Mouse (Mus musculus): ENCODE data around the gene Add2. TPM values are rescaled to one million over a fixed set of nuclear protein-coding genes. Genes with fewer than 3 reads are reported as not detected.

Add2 gene
- polyA plus RNA-seq, 1 experiment: not detected

DNA sequence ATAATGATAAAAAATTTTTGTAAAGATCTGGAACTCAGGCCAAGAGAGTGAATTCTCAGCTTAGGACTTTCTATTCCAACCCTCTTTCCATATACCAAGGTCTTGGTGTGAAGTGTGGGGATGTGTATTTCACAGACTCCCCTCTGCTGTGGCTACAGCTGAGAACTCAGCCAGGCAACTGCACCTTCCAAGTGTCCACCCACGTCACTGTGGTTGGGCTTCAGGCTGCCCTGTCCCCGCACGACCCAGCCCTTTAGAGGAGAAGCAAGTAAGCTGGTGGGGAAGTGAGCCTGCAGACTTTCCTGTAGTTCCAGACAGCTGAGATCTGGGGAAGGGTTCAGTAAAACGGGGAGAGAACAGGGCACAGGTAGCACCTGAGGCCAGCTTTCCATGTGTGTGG lies 68.7 kb downstream of the Add2 start:
- TF ChIP-seq POLR2A (IDR thresholded peaks at IDR 0.05; ENCODE audit: borderline replicate concordance, low read depth, low read length) (no peak), CTCF (IDR thresholded peaks at IDR 0.05; ENCODE audit: low read depth, low read length) (no peak)

DNA sequence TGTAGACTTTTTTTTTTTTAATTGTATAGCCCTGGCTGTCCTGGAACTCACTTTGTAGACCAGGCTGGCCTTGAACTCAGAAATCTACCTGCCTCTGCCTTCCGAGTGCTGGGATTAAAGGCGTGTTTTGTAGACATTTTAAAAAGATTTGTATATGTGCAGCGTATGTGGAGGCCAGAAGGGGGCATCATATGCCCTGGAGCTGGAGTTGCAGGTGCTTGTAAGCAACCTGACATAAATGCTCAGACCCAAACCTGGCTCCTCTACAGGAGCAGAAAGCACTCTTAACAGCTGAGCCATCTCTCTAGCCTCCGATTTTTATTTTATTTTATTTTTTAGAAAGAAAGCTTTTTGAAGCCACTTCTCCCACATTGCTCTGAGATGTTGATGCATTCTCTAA lies 70.5 kb downstream of the Add2 start:
- Histone ChIP-seq H3K4me1 (ENCODE audit: control insufficient read depth, insufficient read depth, low read length) (no peaks in the 10 kb centered on the region), H3K4me3 (ENCODE audit: insufficient read depth, low read length) (no peak overlapping the region), H3K27ac (ENCODE audit: insufficient read depth, low read depth, low read length) (no peak overlapping the region)
- TF ChIP-seq CTCF (IDR thresholded peaks at IDR 0.05; ENCODE audit: low read depth, low read length) (no peak), POLR2A (IDR thresholded peaks at IDR 0.05; ENCODE audit: borderline replicate concordance, low read depth, low read length) (no peak)

More for the DNA sequence above, 68.7 kb downstream of the Add2 start:
- no peak overlapping the region for H3K4me3 ChIP-seq (ENCODE audit: insufficient read depth, low read length)
- no peak overlapping the region for H3K27ac ChIP-seq (ENCODE audit: insufficient read depth, low read depth, low read length)
- H3K4me1 ChIP-seq (ENCODE audit: control insufficient read depth, insufficient read depth, low read length): no peaks in the 10 kb centered on the region

DNA sequence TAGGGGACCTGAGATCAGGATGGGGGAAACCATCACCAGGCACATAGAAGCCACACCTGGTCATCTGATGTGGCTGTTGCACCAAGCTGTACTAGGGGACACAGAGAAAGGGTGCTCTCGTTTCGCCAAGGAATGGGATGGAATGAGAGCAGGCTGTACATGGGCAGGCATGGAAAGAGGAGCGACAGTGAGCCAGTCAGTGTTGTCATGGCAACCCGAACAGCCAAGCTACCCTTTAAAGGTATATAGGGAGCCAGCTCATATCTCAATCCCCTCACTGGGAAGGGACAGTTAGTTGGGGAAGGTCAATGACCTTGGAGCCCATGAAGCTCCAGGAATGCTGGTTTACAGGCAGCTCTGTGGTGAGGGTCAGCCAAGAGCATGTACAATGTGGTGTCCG lies 73.0 kb downstream of the Add2 start:
- no peak for TF ChIP-seq CTCF (IDR thresholded peaks at IDR 0.05; ENCODE audit: low read depth, low read length)
- no peak for TF ChIP-seq POLR2A (IDR thresholded peaks at IDR 0.05; ENCODE audit: borderline replicate concordance, low read depth, low read length)
- Histone ChIP-seq H3K4me1 (ENCODE audit: control insufficient read depth, insufficient read depth, low read length) (no peaks in the 10 kb centered on the region), H3K4me3 (ENCODE audit: insufficient read depth, low read length) (no peak overlapping the region), H3K27ac (ENCODE audit: insufficient read depth, low read depth, low read length) (no peak overlapping the region)

DNA sequence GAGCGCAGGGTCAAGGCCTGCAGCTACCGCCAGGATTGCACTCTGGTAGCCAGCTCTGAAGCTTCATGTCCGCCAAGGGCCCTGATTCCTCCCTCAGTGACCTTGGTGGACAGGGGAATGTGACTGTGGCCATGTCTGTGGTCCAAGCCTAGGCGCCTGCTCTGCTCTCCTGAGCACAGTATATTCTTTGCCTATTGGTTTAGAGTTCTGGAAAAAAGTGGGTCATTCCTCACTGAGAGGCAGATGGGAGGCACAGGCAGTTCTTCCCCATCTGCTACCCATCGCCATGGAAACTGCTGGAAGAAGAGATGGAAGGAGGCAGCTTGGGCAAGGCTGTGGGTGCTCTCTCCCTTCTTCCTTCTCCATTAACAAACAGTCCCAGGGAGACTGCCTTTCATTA lies 74.4 kb downstream of the Add2 start:
- TF ChIP-seq POLR2A (IDR thresholded peaks at IDR 0.05; ENCODE audit: borderline replicate concordance, low read depth, low read length) (no peak), CTCF (IDR thresholded peaks at IDR 0.05; ENCODE audit: low read depth, low read length) (no peak)
- Histone ChIP-seq H3K27ac (ENCODE audit: insufficient read depth, low read depth, low read length) (no peak overlapping the region), H3K4me1 (ENCODE audit: control insufficient read depth, insufficient read depth, low read length) (no peaks in the 10 kb centered on the region), H3K4me3 (ENCODE audit: insufficient read depth, low read length) (no peak overlapping the region)

DNA sequence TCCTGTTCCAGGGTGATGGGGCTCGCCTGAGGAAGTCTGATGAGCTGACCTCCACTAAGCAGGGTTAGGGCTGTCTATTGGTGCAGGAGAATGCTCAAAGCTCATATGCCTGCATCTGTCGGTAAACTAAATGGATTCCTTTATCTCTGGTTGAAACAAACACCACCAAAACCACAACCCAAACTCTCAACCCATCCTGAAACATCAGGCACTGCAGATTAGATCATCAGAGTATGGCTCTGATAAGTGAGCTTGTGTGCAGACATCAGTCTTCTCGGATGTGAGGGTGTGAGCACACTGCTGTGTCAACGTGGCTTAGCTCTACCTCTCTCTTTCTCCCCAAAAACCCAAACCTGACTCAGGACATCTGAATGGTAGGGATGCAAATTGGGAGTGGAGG lies 75.1 kb downstream of the Add2 start:
- H3K4me3 ChIP-seq (ENCODE audit: insufficient read depth, low read length): no peak overlapping the region
- TF ChIP-seq POLR2A (IDR thresholded peaks at IDR 0.05; ENCODE audit: borderline replicate concordance, low read depth, low read length) (no peak), CTCF (IDR thresholded peaks at IDR 0.05; ENCODE audit: low read depth, low read length) (no peak)
- no peak overlapping the region for H3K27ac ChIP-seq (ENCODE audit: insufficient read depth, low read depth, low read length)
- no peaks in the 10 kb centered on the region for H3K4me1 ChIP-seq (ENCODE audit: control insufficient read depth, insufficient read depth, low read length)

DNA sequence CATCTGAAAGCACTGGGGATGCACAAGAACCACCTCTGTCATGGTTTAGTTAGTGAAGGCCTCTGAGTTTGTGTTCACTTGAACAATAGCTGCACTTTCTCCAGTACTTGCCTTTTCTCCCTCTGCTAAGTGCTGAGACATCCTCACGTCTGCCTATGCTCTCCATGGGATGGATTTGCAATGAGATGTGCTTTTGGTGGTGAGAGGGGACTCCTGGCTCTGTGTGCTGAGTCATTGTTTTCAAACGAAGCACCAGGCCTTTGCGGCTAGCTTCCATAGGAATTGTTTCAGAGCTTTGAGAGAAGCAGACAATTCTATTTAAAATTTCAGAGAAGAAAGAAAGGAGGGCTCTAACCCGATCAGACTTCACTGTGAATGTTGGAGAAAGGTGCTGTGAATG lies 76.2 kb downstream of the Add2 start:
- TF ChIP-seq POLR2A (IDR thresholded peaks at IDR 0.05; ENCODE audit: borderline replicate concordance, low read depth, low read length) (no peak), CTCF (IDR thresholded peaks at IDR 0.05; ENCODE audit: low read depth, low read length) (no peak)
- Histone ChIP-seq H3K27ac (ENCODE audit: insufficient read depth, low read depth, low read length) (no peak overlapping the region), H3K4me1 (ENCODE audit: control insufficient read depth, insufficient read depth, low read length) (no peaks in the 10 kb centered on the region), H3K4me3 (ENCODE audit: insufficient read depth, low read length) (no peak overlapping the region)

DNA sequence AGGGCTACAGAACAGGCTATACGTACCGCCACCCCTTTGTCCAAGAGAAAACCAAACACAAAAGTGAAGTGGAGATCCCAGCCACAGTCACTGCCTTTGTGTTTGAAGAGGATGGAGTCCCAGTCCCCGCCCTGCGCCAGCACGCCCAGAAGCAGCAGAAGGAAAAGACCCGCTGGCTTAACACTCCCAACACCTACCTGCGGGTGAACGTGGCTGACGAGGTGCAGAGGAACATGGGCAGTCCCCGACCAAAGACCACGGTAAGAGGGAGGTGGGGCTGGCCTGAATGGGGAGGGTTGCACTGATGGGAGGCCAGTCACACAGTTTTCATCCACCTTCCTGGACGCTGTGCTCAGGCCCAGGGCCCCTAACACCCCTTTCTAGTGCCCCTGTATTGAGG lies 77.6 kb downstream of the Add2 start:
- TF ChIP-seq POLR2A (IDR thresholded peaks at IDR 0.05; ENCODE audit: borderline replicate concordance, low read depth, low read length) (no peak), CTCF (IDR thresholded peaks at IDR 0.05; ENCODE audit: low read depth, low read length) (no peak)
- Histone ChIP-seq H3K27ac (ENCODE audit: insufficient read depth, low read depth, low read length) (no peak overlapping the region), H3K4me3 (ENCODE audit: insufficient read depth, low read length) (no peak overlapping the region), H3K4me1 (ENCODE audit: control insufficient read depth, insufficient read depth, low read length) (no peaks in the 10 kb centered on the region)

DNA sequence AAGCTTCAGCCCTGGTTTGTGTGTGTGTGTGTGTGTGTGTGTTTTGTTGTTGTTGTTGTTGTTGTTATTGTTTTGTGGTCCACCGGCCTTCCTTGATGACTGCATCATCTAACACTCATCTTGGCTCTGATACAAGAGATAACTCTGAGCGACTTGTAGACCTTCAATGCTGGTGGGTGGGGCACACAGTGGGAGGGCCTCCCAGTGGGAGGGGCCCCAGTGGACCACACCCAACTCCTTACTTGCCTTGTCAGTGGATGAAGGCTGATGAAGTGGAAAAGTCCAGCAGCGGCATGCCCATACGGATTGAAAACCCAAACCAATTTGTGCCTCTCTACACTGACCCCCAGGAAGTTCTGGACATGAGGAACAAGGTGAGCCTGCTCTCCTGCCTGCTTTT lies 78.6 kb downstream of the Add2 start:
- no peak overlapping the region for H3K27ac ChIP-seq (ENCODE audit: insufficient read depth, low read depth, low read length)

DNA sequence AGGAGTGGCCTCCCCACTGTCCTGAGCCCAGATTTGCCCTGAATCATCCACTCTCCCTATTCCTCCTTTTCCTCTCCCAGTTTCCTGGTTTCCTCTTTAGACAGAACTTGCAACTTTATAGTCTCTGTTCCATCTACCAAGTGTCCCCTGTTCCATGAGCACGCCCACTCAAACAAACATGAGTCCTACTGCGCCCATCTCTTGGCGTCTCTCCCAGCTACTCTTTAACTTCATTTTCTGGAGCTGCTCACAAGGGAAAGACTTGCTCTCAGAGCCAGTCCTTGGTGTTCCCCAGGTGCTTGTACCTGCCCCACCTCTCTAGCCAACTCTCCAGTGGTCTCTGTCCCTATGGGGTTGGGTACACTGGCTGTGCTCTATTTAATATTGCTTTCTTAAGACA lies 87.4 kb downstream of the Add2 start:
- no peak for TF ChIP-seq POLR2A (IDR thresholded peaks at IDR 0.05; ENCODE audit: borderline replicate concordance, low read depth, low read length)
- TF ChIP-seq CTCF (IDR thresholded peaks at IDR 0.05; ENCODE audit: low read depth, low read length): no peak
- Histone ChIP-seq H3K4me1 (ENCODE audit: control insufficient read depth, insufficient read depth, low read length) (no peaks in the 10 kb centered on the region), H3K4me3 (ENCODE audit: insufficient read depth, low read length) (no peak overlapping the region), H3K27ac (ENCODE audit: insufficient read depth, low read depth, low read length) (no peak overlapping the region)

More for the DNA sequence above, 78.6 kb downstream of the Add2 start:
- Histone ChIP-seq H3K4me1 (ENCODE audit: control insufficient read depth, insufficient read depth, low read length) (no peaks in the 10 kb centered on the region), H3K4me3 (ENCODE audit: insufficient read depth, low read length) (no peak overlapping the region)
- TF ChIP-seq CTCF (IDR thresholded peaks at IDR 0.05; ENCODE audit: low read depth, low read length) (no peak), POLR2A (IDR thresholded peaks at IDR 0.05; ENCODE audit: borderline replicate concordance, low read depth, low read length) (no peak)

DNA sequence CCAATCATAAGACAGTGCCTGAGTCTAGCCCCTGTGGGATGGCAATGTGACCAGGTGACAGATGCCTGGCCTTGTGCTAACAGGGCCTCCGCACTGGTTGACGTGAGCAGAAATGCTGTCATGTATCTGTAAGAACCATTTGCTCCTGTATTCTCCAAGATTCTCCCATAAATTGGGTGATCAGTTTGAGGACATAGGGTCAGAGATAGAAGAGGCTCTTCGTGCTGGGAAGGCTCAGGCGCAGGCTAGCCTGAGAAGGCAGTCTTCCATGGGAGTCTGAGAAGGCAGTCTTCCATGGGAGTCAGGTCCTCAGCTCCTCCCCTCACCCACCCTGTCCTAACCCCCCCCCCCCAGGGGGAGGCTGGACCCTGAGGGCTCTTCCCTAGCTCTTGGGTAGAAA lies 94.6 kb downstream of the Add2 start:
- Histone ChIP-seq H3K4me3 (ENCODE audit: insufficient read depth, low read length) (no peak overlapping the region), H3K4me1 (ENCODE audit: control insufficient read depth, insufficient read depth, low read length) (no peaks in the 10 kb centered on the region), H3K27ac (ENCODE audit: insufficient read depth, low read depth, low read length) (no peak overlapping the region)
- TF ChIP-seq CTCF (IDR thresholded peaks at IDR 0.05; ENCODE audit: low read depth, low read length) (no peak), POLR2A (IDR thresholded peaks at IDR 0.05; ENCODE audit: borderline replicate concordance, low read depth, low read length) (no peak)

DNA sequence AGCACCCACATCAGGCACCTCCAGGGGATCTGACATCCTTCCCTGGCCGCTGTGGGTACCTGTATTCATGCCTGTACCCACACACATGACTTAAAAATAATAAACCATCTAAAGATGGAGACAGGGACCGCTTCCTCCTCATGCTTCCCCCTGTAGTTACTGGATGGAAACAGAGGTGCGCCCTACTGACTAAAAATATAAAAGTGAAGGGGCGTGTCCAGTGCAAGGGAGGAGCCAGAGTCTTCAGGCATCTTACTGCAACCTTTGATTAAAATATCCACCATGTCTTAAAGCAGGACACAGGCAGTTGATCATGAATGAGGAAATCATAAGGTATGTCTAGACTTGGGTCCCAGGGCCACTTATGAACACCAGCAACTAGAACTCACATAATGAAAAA lies 97.3 kb downstream of the Add2 start:
- no peak overlapping the region for H3K27ac ChIP-seq (ENCODE audit: insufficient read depth, low read depth, low read length)
- H3K4me3 ChIP-seq (ENCODE audit: insufficient read depth, low read length): no peak overlapping the region
- no peaks in the 10 kb centered on the region for H3K4me1 ChIP-seq (ENCODE audit: control insufficient read depth, insufficient read depth, low read length)
- TF ChIP-seq CTCF (IDR thresholded peaks at IDR 0.05; ENCODE audit: low read depth, low read length) (no peak), POLR2A (IDR thresholded peaks at IDR 0.05; ENCODE audit: borderline replicate concordance, low read depth, low read length) (no peak)
